Mouse (Mus musculus) gastrocnemius, postnatal 25 days (tissue): ENCODE results near the gene Nav2. TPM values are rescaled to one million over a fixed set of nuclear protein-coding genes. Genes with fewer than 3 reads are reported as not detected.
A peak's percentile ranks its signal among the peaks of the same experiment; 100 is the strongest.

Experiments
- DNase-seq: peaks from one replicate; pipeline ENCODE4 v3.0.0; 2022
- long read RNA-seq, 2 experiments: library from polyadenylated mRNA; stranded (forward); transcript quantifications; one replicate each; pipeline ENCODE4 v2.0.0; 2021
- total RNA-seq, 2 experiments: library from RNA; stranded (reverse); gene quantifications; 1 replicate in 1 of 2; 2 replicates in 1 of 2; pipeline ENCODE4 v1.2.3; 2021

The Nav2 gene
- 10 to 100 TPM; 29.5 to 30.0 TPM for total RNA-seq
- long read RNA-seq, experiment 1, partial matches to known transcripts = 1 of 5 reads
- long read RNA-seq, experiment 1, other reads (novel, unspliced or antisense) = 4 of 5 reads
- long read RNA-seq, experiment 2, partial matches to known transcripts = 0 of 2 reads
- long read RNA-seq, experiment 2, other reads (novel, unspliced or antisense) = 2 of 2 reads

- no peak for DNase-seq
These were observed at the start of gene Nav2 for GRCm38 (mm10) chr7:48908521-48909341. Gene Nav2, plus strand, starts transcription at chr7:48908716.

- no peak for DNase-seq
These were observed 49.2 kb upstream of the Nav2 start for GRCm38 (mm10) chr7:48859362-48859761.

- no peak for DNase-seq
These were observed 47.6 kb upstream of the Nav2 start for GRCm38 (mm10) chr7:48860948-48861347.

GRCm38 (mm10) chr7:48861796-48862195 is 46.7 kb upstream of the Nav2 start:
- no peak for DNase-seq

GRCm38 (mm10) chr7:48864199-48864598 is 44.3 kb upstream of the Nav2 start:
- DNase-seq = no peak

GRCm38 (mm10) chr7:48864671-48865458 is 43.7 kb upstream of the Nav2 start:
- no peak for DNase-seq

- no peak for DNase-seq
These were observed 40.9 kb upstream of the Nav2 start for GRCm38 (mm10) chr7:48867576-48867975.

GRCm38 (mm10) chr7:48870144-48870543 is 38.4 kb upstream of the Nav2 start:
- DNase-seq = no peak

GRCm38 (mm10) chr7:48870579-48871180 is 37.8 kb upstream of the Nav2 start:
- no peak for DNase-seq

- DNase-seq = no peak
These were observed 37.2 kb upstream of the Nav2 start for GRCm38 (mm10) chr7:48871292-48871691.

GRCm38 (mm10) chr7:48875096-48875495 is 33.4 kb upstream of the Nav2 start:
- no peak for DNase-seq

GRCm38 (mm10) chr7:48876526-48876925 is 32.0 kb upstream of the Nav2 start:
- no peak for DNase-seq

- DNase-seq = no peak
These were observed 30.6 kb upstream of the Nav2 start for GRCm38 (mm10) chr7:48877786-48878390.

- no peak for DNase-seq
These were observed 28.9 kb upstream of the Nav2 start for GRCm38 (mm10) chr7:48879574-48879973.

GRCm38 (mm10) chr7:48880591-48881481 is 27.7 kb upstream of the Nav2 start:
- peak; percentile 96 for DNase-seq

- peak; percentile 67 for DNase-seq
These were observed 27.0 kb upstream of the Nav2 start, which contains the start of gene E2f8 for GRCm38 (mm10) chr7:48881486-48881885. Gene E2f8, minus strand, starts transcription at chr7:48881596.

GRCm38 (mm10) chr7:48881971-48882609 is 26.4 kb upstream of the Nav2 start:
- DNase-seq = no peak

GRCm38 (mm10) chr7:48883525-48884265 is 24.8 kb upstream of the Nav2 start:
- DNase-seq = no peak

- DNase-seq = no peak
These were observed 24.3 kb upstream of the Nav2 start for GRCm38 (mm10) chr7:48884266-48884611.

GRCm38 (mm10) chr7:48887973-48888372 is 20.5 kb upstream of the Nav2 start:
- DNase-seq = no peak
